Mouse (Mus musculus): ENCODE measurements at regions not wholly inside any gene's neighbourhood (a gene's known extent, or its start where the extent isn't known, plus 50 kb on each side); places are given as distances from the start of the nearest gene placed in this dataset.
A peak's percentile ranks its signal among the peaks of the same experiment; 100 is the strongest.

DNA sequence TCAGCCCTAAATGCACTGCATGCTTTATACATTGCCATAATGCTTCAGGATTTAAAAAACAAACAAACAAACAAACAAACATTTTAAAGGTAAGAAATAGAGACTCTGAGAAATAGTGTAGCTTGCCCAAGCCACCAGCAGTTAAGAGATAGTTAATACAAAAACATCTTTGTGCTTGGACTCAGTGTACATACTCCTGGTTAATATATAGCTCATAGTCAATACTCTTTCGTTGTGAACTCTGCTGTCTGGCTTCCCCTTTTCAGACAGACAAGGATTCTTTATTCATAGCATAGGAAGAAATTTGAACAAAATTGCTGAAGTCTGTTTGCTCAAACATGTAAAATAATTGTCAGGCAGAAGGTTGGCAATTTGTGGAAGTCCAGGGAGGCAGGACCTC, 69.3 kb upstream of the Fggy start:
- no peak overlapping the region for H3K4me2 ChIP-seq (replicated peaks; ENCODE audit: low read depth)
- no peaks in the 10 kb centered on the region for H3K4me1 ChIP-seq (replicated peaks; ENCODE audit: control insufficient read depth, insufficient read depth)
- H3K27ac ChIP-seq (replicated peaks): no peak overlapping the region
- WGBS: 29% methylated on average over 1 of the region's 1 CpGs
- DNase-seq (ENCODE audit: low spot score): no peak
- no peaks in the 10 kb centered on the region for H3K27me3 ChIP-seq (ENCODE audit: control insufficient read depth, insufficient read depth, low read length)
- no peaks in the 10 kb centered on the region for H3K36me3 ChIP-seq (ENCODE audit: control insufficient read depth, insufficient read depth, low read length)
- H3K4me3 ChIP-seq (ENCODE audit: low read depth, low read length): no peak overlapping the region
- no peaks in the 10 kb centered on the region for H3K9me3 ChIP-seq (ENCODE audit: control insufficient read depth, low read length)
- TF ChIP-seq CTCF (IDR thresholded peaks at IDR 0.05; ENCODE audit: low read depth) (no peak), EP300 (optimal IDR thresholded peaks at IDR 0.05) (no peak)
- H3K9ac ChIP-seq (ENCODE audit: low read length): no peak overlapping the region
- no peak for ATAC-seq (ENCODE audit: low FRiP score, low TSS enrichment)

DNA sequence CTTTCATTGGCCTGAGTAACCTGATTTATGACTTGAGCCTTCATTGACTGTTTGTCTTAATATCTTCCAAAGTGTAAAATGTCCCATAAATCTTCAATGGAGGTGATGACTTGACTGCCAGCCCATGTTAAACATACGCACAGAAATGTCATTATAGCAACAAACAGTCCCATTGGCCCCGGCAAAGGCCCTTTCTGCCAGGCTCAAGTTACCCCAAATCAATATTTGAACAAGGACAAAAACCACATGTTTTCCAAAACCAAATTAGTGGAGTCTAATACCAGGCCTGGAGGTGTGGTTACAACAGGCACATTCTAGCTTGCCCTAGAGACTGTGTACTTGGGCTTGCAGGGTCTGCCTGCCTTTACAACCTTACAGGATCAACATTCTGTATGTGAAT, 68.2 kb upstream of the Fggy start:
- Histone ChIP-seq H3K4me1 (replicated peaks; ENCODE audit: control insufficient read depth, insufficient read depth) (no peaks in the 10 kb centered on the region), H3K9me3 (ENCODE audit: control insufficient read depth, low read length) (no peaks in the 10 kb centered on the region), H3K9ac (ENCODE audit: low read length) (no peak overlapping the region), H3K36me3 (ENCODE audit: control insufficient read depth, insufficient read depth, low read length) (no peaks in the 10 kb centered on the region), H3K27me3 (ENCODE audit: control insufficient read depth, insufficient read depth, low read length) (no peaks in the 10 kb centered on the region), H3K4me3 (ENCODE audit: low read depth, low read length) (no peak overlapping the region), H3K4me2 (replicated peaks; ENCODE audit: low read depth) (no peak overlapping the region), H3K27ac (replicated peaks) (no peak overlapping the region)
- DNase-seq (ENCODE audit: low spot score): no peak
- WGBS: 52% methylated on average over 2 of the region's 2 CpGs
- no peak for TF ChIP-seq EP300 (optimal IDR thresholded peaks at IDR 0.05)
- no peak for TF ChIP-seq CTCF (IDR thresholded peaks at IDR 0.05; ENCODE audit: low read depth)
- no peak for ATAC-seq (ENCODE audit: low FRiP score, low TSS enrichment)

GRCm38 (mm10) chr4:95500265-95500664, 57.0 kb upstream of the Fggy start:
- H3K9me3 ChIP-seq (ENCODE audit: control insufficient read depth, low read length): no peaks in the 10 kb centered on the region
- no peaks in the 10 kb centered on the region for H3K36me3 ChIP-seq (ENCODE audit: control insufficient read depth, insufficient read depth, low read length)
- no peak overlapping the region for H3K4me2 ChIP-seq (replicated peaks; ENCODE audit: low read depth)
- no peak overlapping the region for H3K27ac ChIP-seq (replicated peaks)
- DNase-seq (ENCODE audit: low spot score) (no peak), ATAC-seq (ENCODE audit: low FRiP score, low TSS enrichment) (no peak)
- H3K9ac ChIP-seq (ENCODE audit: low read length): no peak overlapping the region
- TF ChIP-seq CTCF (IDR thresholded peaks at IDR 0.05; ENCODE audit: low read depth) (no peak), EP300 (optimal IDR thresholded peaks at IDR 0.05) (no peak)
- no peaks in the 10 kb centered on the region for H3K4me1 ChIP-seq (replicated peaks; ENCODE audit: control insufficient read depth, insufficient read depth)
- no peak overlapping the region for H3K4me3 ChIP-seq (ENCODE audit: low read depth, low read length)
- no peaks in the 10 kb centered on the region for H3K27me3 ChIP-seq (ENCODE audit: control insufficient read depth, insufficient read depth, low read length)
- WGBS: 84% methylated on average over 3 of the region's 3 CpGs

DNA sequence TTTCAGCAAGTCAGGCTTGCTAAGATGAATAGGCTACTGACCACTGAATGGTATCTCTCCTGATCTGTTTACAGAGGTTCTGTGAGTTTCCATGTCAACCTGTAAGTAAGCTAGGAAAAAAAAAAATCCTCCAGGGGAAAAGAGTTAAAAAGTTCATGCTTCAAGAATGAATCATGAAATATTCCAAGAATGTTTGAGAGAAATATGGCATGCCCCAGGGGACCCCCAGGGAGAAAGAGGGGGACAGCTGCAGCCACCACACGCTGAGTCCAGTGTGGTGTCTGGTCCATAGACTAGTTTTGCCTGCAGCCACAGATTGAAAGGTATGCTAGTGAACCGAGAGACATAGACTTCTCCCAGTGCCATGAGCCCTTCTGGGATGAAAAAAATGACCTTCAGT, 56.1 kb upstream of the Fggy start:
- ATAC-seq (ENCODE audit: low FRiP score, low TSS enrichment): no peak
- H3K4me2 ChIP-seq (replicated peaks; ENCODE audit: low read depth): no peak overlapping the region
- H3K9ac ChIP-seq (ENCODE audit: low read length): no peak overlapping the region
- H3K36me3 ChIP-seq (ENCODE audit: control insufficient read depth, insufficient read depth, low read length): no peaks in the 10 kb centered on the region
- WGBS: 51% methylated on average over 2 of the region's 2 CpGs
- no peak overlapping the region for H3K27ac ChIP-seq (replicated peaks)
- no peak for DNase-seq (ENCODE audit: low spot score)
- no peaks in the 10 kb centered on the region for H3K4me1 ChIP-seq (replicated peaks; ENCODE audit: control insufficient read depth, insufficient read depth)
- no peaks in the 10 kb centered on the region for H3K27me3 ChIP-seq (ENCODE audit: control insufficient read depth, insufficient read depth, low read length)
- TF ChIP-seq CTCF (IDR thresholded peaks at IDR 0.05; ENCODE audit: low read depth): no peak
- TF ChIP-seq EP300 (optimal IDR thresholded peaks at IDR 0.05): no peak
- no peak overlapping the region for H3K4me3 ChIP-seq (ENCODE audit: low read depth, low read length)
- no peaks in the 10 kb centered on the region for H3K9me3 ChIP-seq (ENCODE audit: control insufficient read depth, low read length)

- peak overlapping the region; percentile 53; the same call in 1 of the 2 replicates for H3K27ac ChIP-seq (replicated peaks)
- H3K4me3 ChIP-seq (ENCODE audit: low read depth, low read length): no peak overlapping the region
- no peak overlapping the region for H3K9ac ChIP-seq (ENCODE audit: low read length)
- WGBS: 27% methylated on average over 7 of the region's 7 CpGs
- DNase-seq (ENCODE audit: low spot score) (peak; percentile 70), ATAC-seq (ENCODE audit: low FRiP score, low TSS enrichment) (peak; percentile 63; the same call in 1 of the 2 replicates)
- TF ChIP-seq EP300 (optimal IDR thresholded peaks at IDR 0.05) (no peak), CTCF (IDR thresholded peaks at IDR 0.05; ENCODE audit: low read depth) (no peak)
- no peaks in the 10 kb centered on the region for H3K9me3 ChIP-seq (ENCODE audit: control insufficient read depth, low read length)
- H3K27me3 ChIP-seq (ENCODE audit: control insufficient read depth, insufficient read depth, low read length): no peaks in the 10 kb centered on the region
- no peak overlapping the region for H3K4me2 ChIP-seq (replicated peaks; ENCODE audit: low read depth)
- H3K4me1 ChIP-seq (replicated peaks; ENCODE audit: control insufficient read depth, insufficient read depth): no peaks in the 10 kb centered on the region
- H3K36me3 ChIP-seq (ENCODE audit: control insufficient read depth, insufficient read depth, low read length): no peaks in the 10 kb centered on the region
Measured at GRCm38 (mm10) chr4:95507141-95507945, 50.0 kb upstream of the Fggy start.
